Mouse (Mus musculus): ENCODE results near the gene Lgi2. TPM values are rescaled to one million over a fixed set of nuclear protein-coding genes. Genes with fewer than 3 reads are reported as not detected.

Lgi2 gene
- polyA plus RNA-seq (2012; rRNA removed; ENCODE audit: low replicate concordance) = 4.0 and 7.8 TPM in 2 replicates

DNA sequence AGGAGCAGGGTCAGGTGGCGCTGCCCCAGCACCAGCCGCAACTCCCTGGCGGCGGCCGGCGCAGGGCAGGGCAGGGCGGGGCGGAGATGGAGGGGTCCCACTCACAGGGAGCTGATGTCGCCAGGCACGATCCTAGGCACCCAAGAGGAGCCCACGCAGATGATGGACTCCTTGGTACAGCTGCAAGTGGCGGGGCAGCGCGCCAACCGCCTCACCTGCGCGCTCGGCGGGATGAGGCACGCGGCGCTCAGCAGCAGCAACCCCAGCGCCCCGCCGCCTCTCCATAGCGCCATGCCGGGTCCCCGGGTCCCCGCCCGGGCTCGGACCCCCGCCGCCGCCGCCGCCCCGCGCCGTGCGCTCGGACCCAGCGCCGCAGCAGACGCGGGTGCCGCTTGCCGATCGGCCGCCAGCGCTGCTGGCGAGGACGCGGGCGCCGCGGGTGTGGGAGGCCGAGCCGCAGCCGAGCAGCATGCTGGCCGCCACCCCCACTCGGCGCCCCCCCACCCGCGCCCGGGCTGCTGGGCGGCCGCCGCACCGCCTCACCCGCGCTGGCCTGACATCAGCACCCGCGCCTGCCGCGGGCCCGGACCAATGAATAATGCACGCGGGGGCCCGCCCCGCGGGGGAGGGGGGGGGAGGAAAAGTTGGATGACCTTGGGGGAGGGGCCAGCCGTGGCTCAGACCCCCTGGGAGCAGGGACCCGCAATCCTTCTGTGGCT lies at the start of gene Lgi2:
TSS of gene Lgi2 (minus strand) at position 650 of the 719 bp plus-strand sequence.

Other genes with a start within 250 kb of the Lgi2 start
- gene Sod3, start 202.7 kb downstream of the Lgi2 start, polyA plus RNA-seq (2012; rRNA removed; ENCODE audit: low replicate concordance) = 80.7 and 315 TPM in 2 replicates
- 2.3 and 2.7 TPM in 2 replicates for gene Ccdc149, start 94.9 kb downstream of the Lgi2 start, polyA plus RNA-seq (2012; rRNA removed; ENCODE audit: low replicate concordance)
- 6.9 and 8.7 TPM in 2 replicates for gene Sepsecs, start 103.2 kb upstream of the Lgi2 start, polyA plus RNA-seq (2012; rRNA removed; ENCODE audit: low replicate concordance)
- 5.7 and 12.9 TPM in 2 replicates for gene Pi4k2b, start 175.1 kb upstream of the Lgi2 start, polyA plus RNA-seq (2012; rRNA removed; ENCODE audit: low replicate concordance)
- 6.1 and 10.0 TPM in 2 replicates for gene Zcchc4, start 208.9 kb upstream of the Lgi2 start, polyA plus RNA-seq (2012; rRNA removed; ENCODE audit: low replicate concordance)

Measured in subcutaneous adipose tissue, adult 2 months (tissue).